Mouse (Mus musculus): ENCODE measurements at regions not wholly inside any gene's neighbourhood (a gene's known extent, or its start where the extent isn't known, plus 50 kb on each side); places are given as distances from the start of the nearest gene placed in this dataset.

DNA sequence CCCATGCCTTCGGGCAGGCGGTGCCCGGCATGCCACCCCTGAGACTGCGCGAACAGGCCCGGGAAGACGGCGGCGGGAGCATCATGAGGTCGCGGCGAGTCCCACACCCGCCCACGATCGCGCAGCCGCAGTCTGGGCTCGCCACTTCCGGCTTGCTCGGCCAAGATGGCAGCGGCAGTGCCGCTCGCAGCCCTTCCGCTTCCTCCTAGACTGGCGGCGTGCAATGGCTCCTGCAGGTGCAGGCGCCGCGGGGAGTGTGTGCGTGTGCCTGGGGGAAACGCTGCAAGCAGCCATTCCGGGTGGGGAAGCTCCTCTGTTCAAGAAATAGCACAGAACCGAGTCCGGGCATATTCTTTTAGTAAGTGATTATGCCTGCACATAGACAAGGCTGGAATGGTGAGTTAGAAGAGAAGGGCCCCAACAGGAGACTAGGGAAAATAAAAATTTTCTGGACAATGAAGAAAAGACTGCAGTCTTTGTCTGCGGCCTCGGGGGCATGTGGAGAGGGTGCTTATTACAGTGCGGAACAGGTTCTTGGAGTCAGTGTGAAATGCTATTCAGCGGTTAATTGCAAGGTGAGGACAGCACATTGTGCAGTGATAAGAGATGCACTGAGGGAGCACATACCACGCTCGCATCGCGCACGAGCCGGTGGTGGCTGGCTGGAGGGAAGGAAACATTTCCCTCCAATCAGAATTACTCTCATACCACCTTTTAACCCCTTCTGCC, 89.5 kb upstream of the Vps8 start:
- Histone ChIP-seq H3K27ac (ENCODE audit: low read depth) (peak overlapping the region; percentile 83), H3K4me3 (ENCODE audit: low read depth, low read length) (peak overlapping the region; percentile 60), H3K9me3 (ENCODE audit: low read length) (no peaks in the 10 kb centered on the region), H3K4me1 (ENCODE audit: insufficient read depth) (peaks cover 17% of the 10 kb centered on the region), H3K36me3 (replicated peaks; ENCODE audit: insufficient read depth, low read length) (no peaks in the 10 kb centered on the region; the same call in 1 of the 2 replicates), H3K4me2 (ENCODE audit: low read depth, low read length) (peak overlapping the region; percentile 90), H3K27me3 (ENCODE audit: insufficient read depth, low read length) (no peaks in the 10 kb centered on the region), H3K9ac (replicated peaks) (peak overlapping the region; percentile 79)
- 1% methylated on average over 42 of the region's 44 CpGs for WGBS (ENCODE audit: insufficient replicate concordance)
- TF ChIP-seq EP300 (IDR thresholded peaks at IDR 0.05; ENCODE audit: low read depth), result no peak
- 0 out of 2 replicates have a peak, but pooled peaks have one; percentile 7 for TF ChIP-seq CTCF (IDR thresholded peaks at IDR 0.05; ENCODE audit: low read depth)
- DNase-seq (peak; percentile 94), ATAC-seq (peak; percentile 93)

DNA sequence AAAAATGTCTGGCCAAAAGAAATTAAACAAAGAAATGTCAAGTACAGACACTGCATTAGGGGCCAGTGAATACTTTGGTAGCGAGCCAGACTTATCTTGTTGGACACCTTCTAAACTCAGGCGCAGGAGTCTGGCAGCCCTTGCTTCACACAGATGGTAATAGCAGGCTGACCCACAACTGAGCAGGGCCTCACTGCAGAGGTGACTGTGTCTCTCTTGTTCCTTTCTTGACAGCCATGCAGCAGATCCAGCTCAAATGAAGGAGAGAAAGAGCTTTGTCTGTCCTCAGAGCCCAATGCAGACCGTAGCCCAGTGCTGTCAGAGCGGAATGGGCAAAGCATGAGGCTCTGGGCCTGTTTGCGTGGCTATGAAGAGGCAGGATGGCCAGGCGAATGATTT, 83.9 kb upstream of the Vps8 start:
- H3K36me3 ChIP-seq (replicated peaks; ENCODE audit: insufficient read depth, low read length), result no peaks in the 10 kb centered on the region
- WGBS (ENCODE audit: insufficient replicate concordance), result 74% methylated on average over 6 of the region's 6 CpGs
- ATAC-seq (peak; percentile 49; the same call in 1 of the 2 replicates), DNase-seq (no peak)
- H3K27me3 ChIP-seq (ENCODE audit: insufficient read depth, low read length), result no peaks in the 10 kb centered on the region
- H3K27ac ChIP-seq (ENCODE audit: low read depth), result no peak overlapping the region
- no peaks in the 10 kb centered on the region for H3K9me3 ChIP-seq (ENCODE audit: low read length)
- no peak overlapping the region for H3K9ac ChIP-seq (replicated peaks)
- H3K4me1 ChIP-seq (ENCODE audit: insufficient read depth), result 0 out of 2 replicates have a peak, but pooled peaks cover 4% of the 10 kb centered on the region
- no peak overlapping the region for H3K4me2 ChIP-seq (ENCODE audit: low read depth, low read length)
- TF ChIP-seq EP300 (IDR thresholded peaks at IDR 0.05; ENCODE audit: low read depth) (no peak), CTCF (IDR thresholded peaks at IDR 0.05; ENCODE audit: low read depth) (no peak)
- no peak overlapping the region for H3K4me3 ChIP-seq (ENCODE audit: low read depth, low read length)

DNA sequence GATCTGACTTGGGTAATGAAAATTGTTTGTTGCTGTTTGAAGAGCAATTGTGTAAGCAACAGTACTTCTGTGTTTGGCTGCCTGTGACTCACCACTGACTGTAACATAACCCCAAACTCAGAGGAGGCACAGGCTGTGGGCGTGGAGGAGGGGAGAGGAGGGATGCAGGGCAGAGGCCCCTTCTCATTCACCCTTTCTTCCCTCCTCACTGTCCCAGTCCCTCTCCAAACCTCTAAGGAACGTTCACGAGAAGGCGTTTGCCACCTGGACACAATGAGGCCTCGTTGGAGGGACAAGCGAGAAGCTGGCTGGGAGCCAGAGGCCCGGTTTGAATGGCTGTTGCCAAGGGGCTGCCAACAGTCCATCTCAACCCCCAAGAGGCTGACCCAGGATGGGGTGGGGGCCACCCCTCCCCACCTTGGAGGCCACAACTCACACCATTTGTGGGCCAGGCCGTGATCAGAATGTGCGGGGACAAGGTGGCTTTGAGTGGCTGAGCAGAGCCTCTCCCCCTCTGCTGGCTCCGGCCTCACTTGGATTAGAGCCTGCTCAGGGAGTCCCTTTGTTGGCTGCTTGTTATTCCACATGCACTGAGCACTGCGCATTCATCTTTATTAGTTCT, 83.3 kb upstream of the Vps8 start:
- Histone ChIP-seq H3K9me3 (ENCODE audit: low read length) (no peaks in the 10 kb centered on the region), H3K9ac (replicated peaks) (no peak overlapping the region), H3K36me3 (replicated peaks; ENCODE audit: insufficient read depth, low read length) (no peaks in the 10 kb centered on the region), H3K4me3 (ENCODE audit: low read depth, low read length) (no peak overlapping the region), H3K27ac (ENCODE audit: low read depth) (no peak overlapping the region), H3K4me1 (ENCODE audit: insufficient read depth) (0 out of 2 replicates have a peak, but pooled peaks cover 2% of the 10 kb centered on the region), H3K27me3 (ENCODE audit: insufficient read depth, low read length) (no peaks in the 10 kb centered on the region), H3K4me2 (ENCODE audit: low read depth, low read length) (no peak overlapping the region)
- DNase-seq (no peak), ATAC-seq (peak; percentile 56)
- TF ChIP-seq EP300 (IDR thresholded peaks at IDR 0.05; ENCODE audit: low read depth), result no peak
- no peak for TF ChIP-seq CTCF (IDR thresholded peaks at IDR 0.05; ENCODE audit: low read depth)
- WGBS (ENCODE audit: insufficient replicate concordance), result 79% methylated on average over 11 of the region's 11 CpGs

DNA sequence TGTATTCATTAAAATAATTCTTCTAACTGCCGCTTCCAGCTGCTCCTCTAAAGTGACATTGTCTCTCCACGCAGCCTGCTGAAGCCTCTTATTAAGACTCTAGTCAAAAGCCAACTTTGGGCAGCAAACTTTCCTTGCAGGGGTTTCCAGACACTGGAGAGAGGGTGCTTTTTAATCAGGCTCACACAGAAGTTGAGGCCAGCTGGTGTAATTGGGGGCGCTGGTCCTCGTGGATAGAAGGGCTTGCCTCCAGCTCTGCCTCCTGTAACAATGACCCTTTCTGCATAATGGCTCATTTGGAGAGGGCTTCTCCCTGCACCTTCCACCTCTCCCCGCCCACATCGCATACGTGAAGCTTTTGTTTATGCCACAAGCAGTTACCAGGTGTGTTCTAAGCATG, 82.8 kb upstream of the Vps8 start:
- no peak overlapping the region for H3K27ac ChIP-seq (ENCODE audit: low read depth)
- H3K9me3 ChIP-seq (ENCODE audit: low read length), result no peaks in the 10 kb centered on the region
- DNase-seq, result no peak
- no peak overlapping the region for H3K4me3 ChIP-seq (ENCODE audit: low read depth, low read length)
- no peak overlapping the region for H3K9ac ChIP-seq (replicated peaks)
- no peaks in the 10 kb centered on the region for H3K36me3 ChIP-seq (replicated peaks; ENCODE audit: insufficient read depth, low read length)
- TF ChIP-seq EP300 (IDR thresholded peaks at IDR 0.05; ENCODE audit: low read depth), result no peak
- TF ChIP-seq CTCF (IDR thresholded peaks at IDR 0.05; ENCODE audit: low read depth), result no peak
- H3K4me2 ChIP-seq (ENCODE audit: low read depth, low read length), result no peak overlapping the region
- no peaks in the 10 kb centered on the region for H3K27me3 ChIP-seq (ENCODE audit: insufficient read depth, low read length)
- WGBS (ENCODE audit: insufficient replicate concordance), result 77% methylated on average over 7 of the region's 7 CpGs
- 0 out of 2 replicates have a peak, but pooled peaks cover 2% of the 10 kb centered on the region for H3K4me1 ChIP-seq (ENCODE audit: insufficient read depth)
- ATAC-seq, result no peak

DNA sequence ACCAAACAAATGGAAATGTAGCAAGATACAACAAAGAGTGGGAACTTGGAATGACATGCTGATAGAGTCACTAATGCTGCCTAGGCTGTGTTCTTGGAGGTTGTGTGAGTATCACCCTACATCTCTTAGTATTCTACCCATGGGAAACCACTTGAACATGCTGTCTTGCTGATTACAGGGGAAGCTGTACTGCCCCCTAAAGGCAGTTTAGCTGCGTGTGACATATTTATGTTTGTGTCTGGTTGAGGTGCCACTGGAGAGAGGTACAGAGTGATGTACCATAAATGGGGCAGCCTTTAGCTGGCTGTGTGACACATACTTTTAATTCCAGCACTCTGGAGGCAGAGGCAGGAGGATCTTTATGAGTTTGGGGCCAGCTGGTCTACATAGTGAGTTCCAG, 73.0 kb upstream of the Vps8 start:
- ATAC-seq (no peak), DNase-seq (no peak)
- no peaks in the 10 kb centered on the region for H3K9me3 ChIP-seq (ENCODE audit: low read length)
- H3K4me2 ChIP-seq (ENCODE audit: low read depth, low read length), result no peak overlapping the region
- H3K27ac ChIP-seq (ENCODE audit: low read depth), result no peak overlapping the region
- H3K9ac ChIP-seq (replicated peaks), result no peak overlapping the region
- no peaks in the 10 kb centered on the region for H3K4me1 ChIP-seq (ENCODE audit: insufficient read depth)
- TF ChIP-seq EP300 (IDR thresholded peaks at IDR 0.05; ENCODE audit: low read depth), result no peak
- peak; percentile 52 for TF ChIP-seq CTCF (IDR thresholded peaks at IDR 0.05; ENCODE audit: low read depth)
- no peaks in the 10 kb centered on the region for H3K36me3 ChIP-seq (replicated peaks; ENCODE audit: insufficient read depth, low read length)
- 64% methylated on average over 1 of the region's 1 CpGs for WGBS (ENCODE audit: insufficient replicate concordance)
- no peak overlapping the region for H3K4me3 ChIP-seq (ENCODE audit: low read depth, low read length)
- H3K27me3 ChIP-seq (ENCODE audit: insufficient read depth, low read length), result no peaks in the 10 kb centered on the region

DNA sequence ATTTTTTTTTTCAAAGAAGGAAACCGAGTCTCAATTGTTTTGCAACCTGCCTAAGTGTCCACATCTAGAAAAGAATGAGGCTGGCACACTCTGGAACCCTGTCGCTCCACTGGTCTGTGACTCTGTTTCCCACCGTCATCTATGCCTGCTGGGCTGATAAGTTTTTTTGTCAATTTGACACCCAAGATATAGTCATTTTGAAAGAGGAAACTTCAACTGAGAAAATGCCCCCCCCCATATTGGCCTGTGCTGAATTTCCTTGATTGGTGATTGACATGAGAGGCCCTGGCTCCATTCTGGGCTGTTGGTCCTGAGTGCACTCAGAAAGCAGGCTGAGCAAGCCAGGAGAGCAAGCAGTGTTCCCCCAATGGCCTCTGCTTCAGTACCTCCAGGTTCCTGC, 71.6 kb upstream of the Vps8 start:
- H3K27me3 ChIP-seq (ENCODE audit: insufficient read depth, low read length), result no peaks in the 10 kb centered on the region
- ATAC-seq, result no peak
- no peak overlapping the region for H3K27ac ChIP-seq (ENCODE audit: low read depth)
- H3K4me2 ChIP-seq (ENCODE audit: low read depth, low read length), result no peak overlapping the region
- TF ChIP-seq CTCF (IDR thresholded peaks at IDR 0.05; ENCODE audit: low read depth) (no peak), EP300 (IDR thresholded peaks at IDR 0.05; ENCODE audit: low read depth) (no peak)
- no peaks in the 10 kb centered on the region for H3K9me3 ChIP-seq (ENCODE audit: low read length)
- H3K36me3 ChIP-seq (replicated peaks; ENCODE audit: insufficient read depth, low read length), result no peaks in the 10 kb centered on the region
- DNase-seq, result no peak
- H3K4me3 ChIP-seq (ENCODE audit: low read depth, low read length), result no peak overlapping the region
- H3K9ac ChIP-seq (replicated peaks), result no peak overlapping the region
- H3K4me1 ChIP-seq (ENCODE audit: insufficient read depth), result peaks cover 8% of the 10 kb centered on the region
- 66% methylated on average over 3 of the region's 3 CpGs for WGBS (ENCODE audit: insufficient replicate concordance)
